Mouse (Mus musculus) forelimb bud, embryonic 11.5 days (tissue): Measurements from ENCODE around the gene Klf12.
"Not testable (repeated sequence)": the region's sequence is repeated elsewhere in the genome, so short reads cannot be mapped to it uniquely, and the experiment has no call there.

Experiments
- DNase-seq: peaks from one replicate; pipeline ENCODE4 v3.0.0-alpha.2; 2012; ENCODE audit warnings: low read depth, low spot score

The Klf12 gene

DNA sequence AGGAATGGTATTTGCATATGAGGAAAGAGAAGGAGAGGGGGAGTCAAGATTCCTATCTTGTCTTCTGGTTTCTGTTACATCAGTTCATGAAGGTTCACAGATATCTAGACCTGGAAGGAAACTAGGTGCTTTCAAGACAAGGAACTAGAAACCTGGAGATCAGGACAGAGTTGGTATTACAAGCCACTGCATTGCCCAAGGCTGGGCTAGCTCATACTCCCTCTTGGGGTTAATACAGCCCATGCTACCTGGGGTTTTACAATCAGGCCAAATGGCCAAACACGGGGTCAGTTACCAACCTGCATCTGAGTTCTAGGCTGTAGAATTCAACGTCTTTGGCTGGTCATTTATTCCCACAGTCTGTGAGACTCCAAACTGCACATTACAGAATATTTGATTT is 398.9 kb downstream of the Klf12 start:
- DNase-seq: no peak

DNA sequence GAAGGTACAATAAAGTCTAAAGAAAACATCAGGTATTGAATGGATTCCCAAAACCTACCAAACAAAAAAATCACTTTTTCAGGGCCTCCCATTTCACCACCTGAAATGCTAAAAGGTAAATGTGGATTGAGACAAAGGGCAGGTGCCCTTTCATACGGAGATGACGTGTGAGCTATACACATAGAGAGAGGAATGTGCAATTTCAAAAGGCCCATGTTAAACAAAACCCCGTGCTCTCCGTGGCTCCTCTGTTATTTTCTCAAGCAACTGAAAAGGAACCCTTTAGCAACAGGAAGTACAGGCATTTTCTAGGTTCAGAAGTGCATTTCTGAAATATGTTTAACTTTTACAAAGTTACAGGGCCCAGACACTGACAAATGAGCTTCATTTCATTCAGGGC is 399.4 kb downstream of the Klf12 start:
- no peak for DNase-seq

- no peak for DNase-seq
These were observed 407.5 kb downstream of the Klf12 start for GRCm38 (mm10) chr14:99876791-99877578.

GRCm38 (mm10) chr14:99873725-99874124 is 410.8 kb downstream of the Klf12 start:
- no peak for DNase-seq

GRCm38 (mm10) chr14:99856158-99857011 is 428.1 kb downstream of the Klf12 start:
- no peak for DNase-seq

DNA sequence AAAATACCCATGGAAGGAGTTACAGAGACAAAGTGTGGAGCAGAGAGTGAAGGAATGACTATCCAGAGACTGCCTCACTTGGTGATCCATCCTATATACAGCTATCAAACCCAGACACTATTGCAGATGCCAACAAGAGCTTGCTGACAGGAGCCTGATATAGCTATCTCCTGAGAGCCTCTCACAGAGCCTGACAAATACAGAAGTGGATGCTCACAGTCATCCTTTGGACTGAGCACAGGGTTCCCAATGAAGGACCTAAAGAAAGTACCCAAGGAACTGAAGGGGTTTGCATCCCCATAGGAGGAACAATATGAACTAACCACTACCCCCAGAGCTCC is 430.0 kb downstream of the Klf12 start:
- not testable (repeated sequence) for DNase-seq

GRCm38 (mm10) chr14:99853769-99854466 is 430.6 kb downstream of the Klf12 start:
- DNase-seq: not testable (repeated sequence)

DNA sequence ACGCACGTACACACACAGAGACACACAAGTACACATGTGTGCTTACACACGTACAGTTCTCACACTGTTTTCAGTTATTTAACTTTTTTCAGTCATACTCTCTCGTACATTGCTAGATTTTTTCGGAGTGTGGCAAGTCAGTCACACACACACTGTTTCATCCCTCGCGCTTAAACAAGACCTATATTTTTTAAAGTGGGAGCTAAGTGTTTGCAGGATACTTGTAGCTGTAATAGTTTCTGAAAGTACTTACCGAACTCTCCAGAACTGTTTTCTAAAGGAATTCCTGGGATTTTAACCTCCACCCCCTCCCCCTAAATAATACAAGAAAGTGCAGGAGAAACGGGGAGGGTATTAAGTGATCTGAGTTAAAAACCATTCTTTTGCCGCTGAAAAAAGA is 434.1 kb downstream of the Klf12 start:
- no peak for DNase-seq

DNA sequence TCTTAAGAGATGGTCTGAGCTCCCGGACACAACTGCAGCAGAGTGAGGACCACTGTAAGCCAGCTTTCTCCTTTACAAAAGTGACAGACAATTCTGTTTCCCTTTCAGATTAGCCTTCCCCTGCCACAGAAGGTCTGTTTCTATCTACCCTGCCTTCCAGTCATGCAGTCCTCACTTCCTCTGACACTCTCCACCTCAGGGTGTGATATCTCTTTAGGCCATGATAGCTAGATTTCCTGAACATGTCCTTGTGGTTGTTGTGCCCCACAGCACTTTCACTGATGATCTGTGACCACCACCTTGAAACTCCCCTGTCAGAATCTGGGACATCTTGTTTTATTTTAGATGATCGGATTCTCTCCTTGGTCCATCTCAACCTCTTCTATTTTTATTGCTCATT is 437.0 kb downstream of the Klf12 start:
- no peak for DNase-seq

- no peak for DNase-seq
These were observed 457.8 kb downstream of the Klf12 start for GRCm38 (mm10) chr14:99826713-99827112.
